Mouse (Mus musculus) lung, adult 2 months (tissue): ENCODE data around the gene Oprm1. TPM values are rescaled to one million over a fixed set of nuclear protein-coding genes. Genes with fewer than 3 reads are reported as not detected.

Source experiments
- DNase-seq: peaks from one replicate; pipeline ENCODE4 v3.0.0; 2022
- H3K4me1 ChIP-seq: fragments of 200-500 bp; 2 replicates; pipeline ENCODE4 v1.6.1; 2011; ENCODE audit warnings: low read length; ENCODE audit not compliant: control insufficient read depth, insufficient read depth
- H3K4me3 ChIP-seq: fragments of 200-500 bp; replicated peaks from 2 replicates; pipeline ENCODE3; 2011; ENCODE audit warnings: low read depth, mild to moderate bottlenecking, control low read depth, low read length; ENCODE audit errors: extremely low read depth
- CTCF ChIP-seq: fragments of 200-500 bp; IDR thresholded peaks from 2 replicates; pipeline ENCODE4 v1.5.1; 2011; ENCODE audit warnings: mild to moderate bottlenecking, low read length, control low read depth; ENCODE audit not compliant: insufficient read depth
- POLR2A ChIP-seq: fragments of 200-500 bp; IDR thresholded peaks from 2 replicates; pipeline ENCODE4 v1.6.1; 2011; ENCODE audit warnings: low read depth, mild to moderate bottlenecking, control low read depth, low read length, borderline replicate concordance; ENCODE audit errors: extremely low read depth
- WGBS: fragments of 180-500 bp; shearing (Covaris S2); methylation state at CpG from one replicate; pipeline ENCODE4 v1.1.7; 2018; 5-methylcytosine and 5-hydroxymethylcytosine counted together
- polyA plus RNA-seq: library from polyadenylated mRNA; depleted of rRNA; stranded (reverse); fragments of >200 nt; gene quantifications from 2 replicates; pipeline ENCODE4 v1.2.3, GENCODE M21; 2012

Oprm1 gene
- polyA plus RNA-seq, 1 experiment, result not detected

- DNase-seq, result no peak
- Histone ChIP-seq H3K4me1 (no peaks in the 10 kb centered on the region), H3K4me3 (no peak overlapping the region)
- WGBS, result 49% methylated on average over 7 of the region's 7 CpGs
- TF ChIP-seq POLR2A (no peak), CTCF (no peak)
Observed at GRCm38 (mm10) chr10:7019781-7020386, 261.6 kb downstream of the Oprm1 start.

GRCm38 (mm10) chr10:7020551-7020950, 262.2 kb downstream of the Oprm1 start:
- 88% methylated on average over 9 of the region's 9 CpGs for WGBS
- Histone ChIP-seq H3K4me1 (no peaks in the 10 kb centered on the region), H3K4me3 (no peak overlapping the region)
- DNase-seq, result no peak
- no peak for TF ChIP-seq POLR2A
- no peak for TF ChIP-seq CTCF

GRCm38 (mm10) chr10:7025028-7025427, 266.7 kb downstream of the Oprm1 start:
- TF ChIP-seq CTCF (no peak), POLR2A (no peak)
- no peak overlapping the region for H3K4me3 ChIP-seq
- no peaks in the 10 kb centered on the region for H3K4me1 ChIP-seq
- WGBS, result 84% methylated on average over 1 of the region's 1 CpGs
- DNase-seq, result no peak

GRCm38 (mm10) chr10:7033459-7033858, 275.2 kb downstream of the Oprm1 start:
- DNase-seq, result no peak
- Histone ChIP-seq H3K4me3 (no peak overlapping the region), H3K4me1 (no peaks in the 10 kb centered on the region)
- WGBS, result 86% methylated on average over 2 of the region's 2 CpGs
- TF ChIP-seq CTCF (no peak), POLR2A (no peak)

DNA sequence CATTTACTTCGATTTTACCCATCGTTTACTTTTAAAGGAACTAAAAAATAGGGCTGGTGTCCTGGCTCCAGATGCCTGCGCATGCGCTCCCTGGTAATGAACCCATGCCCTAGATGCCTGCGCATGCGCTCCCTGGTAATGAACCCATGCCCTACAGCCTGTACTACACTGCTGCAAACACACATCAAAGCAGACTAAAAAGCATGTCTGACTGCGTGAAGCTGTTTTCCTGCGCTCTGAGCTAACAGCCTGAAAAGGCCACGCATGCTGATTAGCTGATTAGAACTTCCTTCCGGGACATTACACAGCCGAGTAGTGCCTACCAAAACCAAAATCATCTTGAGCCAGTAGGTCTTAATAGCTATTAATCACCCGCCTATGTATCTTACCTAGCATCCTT, 277.2 kb downstream of the Oprm1 start:
- no peaks in the 10 kb centered on the region for H3K4me1 ChIP-seq
- DNase-seq, result no peak
- H3K4me3 ChIP-seq, result no peak overlapping the region
- TF ChIP-seq CTCF, result no peak
- no peak for TF ChIP-seq POLR2A
- 60% methylated on average over 12 of the region's 12 CpGs for WGBS

DNA sequence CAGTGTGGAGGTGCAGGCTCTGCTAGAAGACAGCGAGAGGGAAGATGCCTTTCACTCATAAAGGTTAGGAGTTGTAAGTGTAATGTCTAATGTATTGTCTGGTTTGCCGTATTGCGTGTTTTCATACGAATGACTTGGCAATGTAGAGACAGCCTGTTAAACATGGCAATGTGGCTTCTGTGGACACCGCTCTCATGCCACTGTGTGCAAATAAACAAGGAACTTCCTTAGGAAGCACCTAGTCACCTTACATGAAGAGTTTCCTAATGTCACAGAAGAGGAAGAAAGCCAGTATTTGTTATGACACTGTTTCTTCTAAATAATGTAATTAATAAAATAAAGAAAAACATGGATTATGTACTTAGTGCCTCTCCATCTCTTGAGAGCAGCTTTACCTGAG, 278.9 kb downstream of the Oprm1 start:
- Histone ChIP-seq H3K4me3 (no peak overlapping the region), H3K4me1 (no peaks in the 10 kb centered on the region)
- TF ChIP-seq POLR2A (no peak), CTCF (no peak)
- 67% methylated on average over 5 of the region's 5 CpGs for WGBS
- DNase-seq, result no peak

DNA sequence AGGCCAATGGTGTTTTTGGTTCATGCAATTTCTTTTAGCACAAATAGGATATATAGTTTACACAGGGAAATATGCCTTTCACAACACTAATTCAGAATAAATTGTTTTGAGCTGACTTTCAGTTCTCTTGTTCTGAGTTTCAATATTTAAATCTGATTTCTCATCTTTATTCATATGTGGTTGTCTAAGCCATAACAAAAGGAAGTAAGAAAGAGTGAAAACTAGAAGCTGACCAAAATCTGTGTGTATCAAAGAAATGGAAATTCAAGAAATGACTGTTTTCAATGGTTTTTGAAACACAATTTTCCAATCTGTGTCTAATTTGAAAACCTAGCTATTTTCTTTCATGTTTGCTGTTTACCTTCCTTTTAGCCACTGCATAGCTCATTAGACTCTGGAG, 282.7 kb downstream of the Oprm1 start:
- no peak for TF ChIP-seq POLR2A
- no peak for TF ChIP-seq CTCF
- H3K4me1 ChIP-seq, result no peaks in the 10 kb centered on the region
- DNase-seq, result no peak
- no peak overlapping the region for H3K4me3 ChIP-seq

DNA sequence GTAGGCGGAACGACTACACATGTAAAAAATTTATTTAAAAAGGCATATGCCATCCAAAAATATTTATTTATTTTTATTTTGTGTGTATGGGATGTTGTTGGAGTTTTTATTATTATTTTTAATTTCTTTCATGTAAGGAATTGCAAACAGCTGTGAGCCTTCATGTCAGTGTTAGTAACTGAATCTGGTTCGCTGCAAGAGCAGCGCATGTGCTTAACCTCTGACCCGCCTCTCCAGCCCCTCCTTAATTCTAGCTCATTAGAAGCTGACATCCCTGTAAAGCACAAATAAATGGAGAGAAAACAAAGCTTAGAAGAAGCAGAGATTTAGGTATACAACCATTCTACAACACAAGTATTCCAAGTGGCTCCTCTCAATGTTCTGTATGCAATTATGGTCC, 285.6 kb downstream of the Oprm1 start:
- Histone ChIP-seq H3K4me1 (peaks cover 4% of the 10 kb centered on the region), H3K4me3 (no peak overlapping the region)
- WGBS, result 81% methylated on average over 5 of the region's 5 CpGs
- no peak for DNase-seq
- TF ChIP-seq POLR2A (no peak), CTCF (no peak)

GRCm38 (mm10) chr10:7047288-7047918, 289.1 kb downstream of the Oprm1 start:
- no peak overlapping the region for H3K4me3 ChIP-seq
- TF ChIP-seq POLR2A, result no peak
- no peak for TF ChIP-seq CTCF
- H3K4me1 ChIP-seq, result peaks cover 4% of the 10 kb centered on the region
- DNase-seq, result no peak
- WGBS, result 28% methylated on average over 10 of the region's 10 CpGs

GRCm38 (mm10) chr10:7047919-7048291, 289.6 kb downstream of the Oprm1 start:
- DNase-seq, result no peak
- H3K4me1 ChIP-seq, result peaks cover 4% of the 10 kb centered on the region
- H3K4me3 ChIP-seq, result no peak overlapping the region
- WGBS, result 52% methylated on average over 2 of the region's 2 CpGs
- no peak for TF ChIP-seq CTCF
- no peak for TF ChIP-seq POLR2A
